Mouse (Mus musculus) left cerebral cortex, postnatal 10 days (tissue): ENCODE data around the gene Gfpt1. TPM values are rescaled to one million over a fixed set of nuclear protein-coding genes. Genes with fewer than 3 reads are reported as not detected.

Source experiments
- DNase-seq, 2 experiments: peaks; one replicate each; pipeline ENCODE4 v3.0.0; 2021 to 2022; ENCODE audit warnings: low spot score in 2 of 2, mixed read lengths in 1 of 2; ENCODE audit errors: extremely low spot score in 1 of 2
- intact Hi-C: fragments of 180-260 bp; cut with DNase I; formaldehyde crosslinking; loops from one replicate; pipeline ENCODE4 v1.15.1; 2025
- total RNA-seq, 2 experiments: library from RNA; stranded (reverse); gene quantifications; 2 replicates each; pipeline ENCODE4 v1.2.3; 2021

The Gfpt1 gene
- total RNA-seq, 2 experiments from 2014 or later: 60.0 to 60.7 TPM

GRCm38 (mm10) chr6:87123406-87123805, 80.8 kb downstream of the Gfpt1 start:
- no peak for DNase-seq
- intact Hi-C loops: no loop called here

GRCm38 (mm10) chr6:87123973-87124372, 81.3 kb downstream of the Gfpt1 start:
- intact Hi-C loops: no loop called here
- no peak for DNase-seq

- DNase-seq: no peak
- intact Hi-C loops: no loop called here
Observed at GRCm38 (mm10) chr6:87127049-87127753, 84.6 kb downstream of the Gfpt1 start.

GRCm38 (mm10) chr6:87129861-87130260, 87.2 kb downstream of the Gfpt1 start:
- no peak for DNase-seq
- intact Hi-C loops: no loop called here

GRCm38 (mm10) chr6:87130628-87131027, 88.0 kb downstream of the Gfpt1 start:
- DNase-seq: no peak
- intact Hi-C loops: no loop called here

- intact Hi-C loops: no loop called here
- DNase-seq: no peak
Observed at GRCm38 (mm10) chr6:87131078-87131477, 88.4 kb downstream of the Gfpt1 start.

- DNase-seq: no peak
- intact Hi-C loops: no loop called here
Observed at GRCm38 (mm10) chr6:87133520-87133919, 90.9 kb downstream of the Gfpt1 start.

GRCm38 (mm10) chr6:87133966-87134546, 91.4 kb downstream of the Gfpt1 start:
- intact Hi-C loops: no loop called here
- no peak for DNase-seq

GRCm38 (mm10) chr6:87138479-87138878, 95.8 kb downstream of the Gfpt1 start:
- intact Hi-C loops: no loop called here
- no peak for DNase-seq

- intact Hi-C loops: no loop called here
- DNase-seq: no peak
Observed at GRCm38 (mm10) chr6:87139796-87140553, 97.3 kb downstream of the Gfpt1 start.

Other genes starting within 250 kb of the Gfpt1 start
- 1 to 10 TPM; 3.1 to 3.8 TPM for gene Anxa4, start 249.3 kb upstream of the Gfpt1 start, total RNA-seq
- 100 to 1,000 TPM; 263 to 271 TPM for gene Aak1, start 193.3 kb upstream of the Gfpt1 start, total RNA-seq
- gene Nfu1, start 33.6 kb upstream of the Gfpt1 start, total RNA-seq: 10 to 100 TPM; 61.6 to 63.4 TPM
- not detected for gene D6Ertd527e, start 61.9 kb downstream of the Gfpt1 start, total RNA-seq